9 mouse cellular contexts compared by ENCODE assay signal in genomic region chr19:5743576-5743975, GRCm38 (mm10). TPM values are rescaled to one million over a fixed set of nuclear protein-coding genes. Genes with fewer than 3 reads are reported as not detected.
DNase-seq lines count a peak whose midpoint lies in the region; ATAC-seq and TF ChIP-seq lines count a peak whose summit lies in the region.
"Had no signal": no experiment of that assay in that cellular context is flagged by ENCODE, and none has a peak within 500 bp of the region (broad histone marks: within the 10 kb centered on the region; RNA-seq: fewer than 3 reads in every experiment).

No protein-coding gene starts in this region.

- H3K27me3 ChIP-seq in stomach, embryonic 14.5 days (ENCODE audit: control insufficient read depth, insufficient read depth, low read length) = no peaks in the 10 kb centered on the region
- no peaks in the 10 kb centered on the region for H3K27me3 ChIP-seq in stomach, postnatal 0 days (ENCODE audit: control insufficient read depth, insufficient read depth, low read length)
- peaks cover 28% of the 10 kb centered on the region for H3K27me3 ChIP-seq in kidney, embryonic 15.5 days

- ATAC-seq in stomach, embryonic 14.5 days (ENCODE audit: insufficient number of reproducible peaks, insufficient read depth, low FRiP score, low read depth) = no peak
- ATAC-seq in stomach, postnatal 0 days (ENCODE audit: low FRiP score, low TSS enrichment) = no peak
- ATAC-seq in kidney, embryonic 15.5 days (replicated peaks; ENCODE audit: low FRiP score) = no peak

- H3K4me2 ChIP-seq in stomach, embryonic 14.5 days (replicated peaks; ENCODE audit: low read depth, low read length) = peak overlapping the region; percentile 98; the same call in 1 of the 2 replicates
- no peak overlapping the region; the same call in 1 of the 2 replicates for H3K4me2 ChIP-seq in stomach, postnatal 0 days (replicated peaks; ENCODE audit: low read depth)
- peak overlapping the region; percentile 90; the same call in 1 of the 2 replicates for H3K4me2 ChIP-seq in kidney, embryonic 15.5 days
- H3K4me2 ChIP-seq: liver, embryonic 13.5 days had no signal

- no peak overlapping the region for H3K9ac ChIP-seq in stomach, embryonic 14.5 days (replicated peaks; ENCODE audit: low read depth, low read length)
- no peak overlapping the region; the same call in 1 of the 2 replicates for H3K9ac ChIP-seq in stomach, postnatal 0 days (ENCODE audit: low read length)
- no peak overlapping the region for H3K9ac ChIP-seq in kidney, embryonic 15.5 days
- H3K9ac ChIP-seq: liver, embryonic 13.5 days had no signal

- TF ChIP-seq CTCF in stomach, postnatal 0 days (IDR thresholded peaks at IDR 0.05; ENCODE audit: low read depth) = no peak; the same call in 1 of the 2 replicates

- H3K36me3 ChIP-seq in stomach, embryonic 14.5 days (ENCODE audit: control insufficient read depth, insufficient read depth, low read length) = no peaks in the 10 kb centered on the region
- no peaks in the 10 kb centered on the region for H3K36me3 ChIP-seq in stomach, postnatal 0 days (ENCODE audit: control insufficient read depth, insufficient read depth, low read length)
- no peaks in the 10 kb centered on the region for H3K36me3 ChIP-seq in kidney, embryonic 15.5 days
- H3K36me3 ChIP-seq: liver, embryonic 13.5 days had no signal

- H3K4me3 ChIP-seq in stomach, embryonic 14.5 days (ENCODE audit: low read depth, low read length) = no peak overlapping the region
- no peak overlapping the region for H3K4me3 ChIP-seq in stomach, postnatal 0 days (ENCODE audit: low read depth, low read length)
- 0 out of 2 replicates have a peak overlapping the region, but pooled peaks have one; percentile 55 for H3K4me3 ChIP-seq in kidney, embryonic 15.5 days (replicated peaks)
- H3K4me3 ChIP-seq: liver, embryonic 13.5 days had no signal

- H3K27ac ChIP-seq in stomach, embryonic 14.5 days (ENCODE audit: low read length) = no peak overlapping the region
- H3K27ac ChIP-seq in stomach, postnatal 0 days (replicated peaks) = no peak overlapping the region
- H3K27ac ChIP-seq in kidney, embryonic 15.5 days = no peak overlapping the region
- H3K27ac ChIP-seq: liver, embryonic 13.5 days had no signal

- WGBS in stomach, embryonic 14.5 days = 48% methylated on average over 5 of the region's 5 CpGs
- WGBS in stomach, postnatal 0 days = 46% methylated on average over 5 of the region's 5 CpGs
- 62% methylated on average over 5 of the region's 5 CpGs for WGBS in kidney, embryonic 15.5 days

- DNase-seq in adrenal gland, adult (ENCODE audit: inconsistent age in 2 of 2, low spot score in 1 of 2) = peak; percentile 79 to 85
- no peak for DNase-seq in adrenal gland, postnatal 4 days (ENCODE audit: low spot score in 2 of 2)
- DNase-seq in stomach, postnatal 0 days (ENCODE audit: low spot score) = no peak
- no peak for DNase-seq in right cerebral cortex, adult 18-20 months
- no peak for DNase-seq in right cerebral cortex, postnatal 36 days (ENCODE audit: low spot score in 2 of 2)
- no peak for DNase-seq in layer of hippocampus, adult 18-20 months (ENCODE audit: low spot score in 2 of 2)
- DNase-seq: liver, embryonic 13.5 days had no signal

- no peak for TF ChIP-seq EP300 in stomach, postnatal 0 days (optimal IDR thresholded peaks at IDR 0.05)

- H3K9me3 ChIP-seq in stomach, embryonic 14.5 days (ENCODE audit: control insufficient read depth, low read depth, low read length) = no peaks in the 10 kb centered on the region
- no peaks in the 10 kb centered on the region for H3K9me3 ChIP-seq in stomach, postnatal 0 days (ENCODE audit: control insufficient read depth, low read length)
- H3K9me3 ChIP-seq in kidney, embryonic 15.5 days (replicated peaks) = no peaks in the 10 kb centered on the region
- H3K9me3 ChIP-seq: liver, embryonic 13.5 days had no signal

- H3K4me1 ChIP-seq in stomach, embryonic 14.5 days (ENCODE audit: control insufficient read depth, insufficient read depth, low read length) = peaks cover 36% of the 10 kb centered on the region
- peaks cover 10% of the 10 kb centered on the region; the same call in 1 of the 2 replicates for H3K4me1 ChIP-seq in stomach, postnatal 0 days (replicated peaks; ENCODE audit: control insufficient read depth, insufficient read depth)
- H3K4me1 ChIP-seq in kidney, embryonic 15.5 days = peaks cover 58% of the 10 kb centered on the region

RNA-seq across cellular contexts. Expression of gene Ltbp3, which starts 2.9 kb away (rescaled TPM):
- 100 to 1,000 TPM; 277 to 287 TPM for total RNA-seq in adrenal gland, postnatal 4 days (2021)
- 33.8 and 35.2 TPM in 2 replicates for polyA plus RNA-seq in stomach, embryonic 14.5 days (2014; fragmentation: Nextera tagmentation; extraction: Ambion mirVana)
- 15.7 and 26.9 TPM in 2 replicates for polyA plus RNA-seq in stomach, postnatal 0 days (2015; fragmentation: Nextera tagmentation; extraction: Ambion mirVana)
- polyA plus RNA-seq in kidney, embryonic 15.5 days (2015; fragmentation: Nextera tagmentation; extraction: Ambion mirVana) = 18.5 and 18.8 TPM in 2 replicates
- total RNA-seq in layer of hippocampus, adult 18-20 months (2021) = 10 to 100 TPM; 24.3 to 27.3 TPM

RNA-seq across cellular contexts. Expression of gene Fam89b, which starts 14.1 kb away (rescaled TPM):
- 10 to 100 TPM; 63.5 to 67.5 TPM for total RNA-seq in adrenal gland, postnatal 4 days (2021)
- polyA plus RNA-seq in stomach, embryonic 14.5 days (2014; fragmentation: Nextera tagmentation; extraction: Ambion mirVana) = 92.4 and 98.4 TPM in 2 replicates
- polyA plus RNA-seq in stomach, postnatal 0 days (2015; fragmentation: Nextera tagmentation; extraction: Ambion mirVana) = 51.9 and 52.1 TPM in 2 replicates
- polyA plus RNA-seq in kidney, embryonic 15.5 days (2015; fragmentation: Nextera tagmentation; extraction: Ambion mirVana) = 89.0 and 91.4 TPM in 2 replicates
- 10 to 100 TPM; 28.5 to 28.6 TPM for total RNA-seq in layer of hippocampus, adult 18-20 months (2021)

RNA-seq across cellular contexts. Expression of gene Ehbp1l1, which starts 17.5 kb away (rescaled TPM):
- 10 to 100 TPM; 34.9 to 35.6 TPM for total RNA-seq in adrenal gland, postnatal 4 days (2021)
- polyA plus RNA-seq in stomach, embryonic 14.5 days (2014; fragmentation: Nextera tagmentation; extraction: Ambion mirVana) = 36.7 and 37.4 TPM in 2 replicates
- polyA plus RNA-seq in stomach, postnatal 0 days (2015; fragmentation: Nextera tagmentation; extraction: Ambion mirVana) = 28.0 and 29.5 TPM in 2 replicates
- polyA plus RNA-seq in kidney, embryonic 15.5 days (2015; fragmentation: Nextera tagmentation; extraction: Ambion mirVana) = 20.5 and 25.9 TPM in 2 replicates
- 10 to 100 TPM; 13.9 to 17.2 TPM for total RNA-seq in layer of hippocampus, adult 18-20 months (2021)

RNA-seq across cellular contexts. Expression of gene Scyl1, which starts 27.6 kb away (rescaled TPM):
- 100 to 1,000 TPM; 105 to 110 TPM for total RNA-seq in adrenal gland, postnatal 4 days (2021)
- 67.6 and 72.1 TPM in 2 replicates for polyA plus RNA-seq in stomach, embryonic 14.5 days (2014; fragmentation: Nextera tagmentation; extraction: Ambion mirVana)
- 38.1 and 40.9 TPM in 2 replicates for polyA plus RNA-seq in stomach, postnatal 0 days (2015; fragmentation: Nextera tagmentation; extraction: Ambion mirVana)
- polyA plus RNA-seq in kidney, embryonic 15.5 days (2015; fragmentation: Nextera tagmentation; extraction: Ambion mirVana) = 69.6 and 76.0 TPM in 2 replicates
- total RNA-seq in layer of hippocampus, adult 18-20 months (2021) = 10 to 100 TPM; 77.3 to 80.3 TPM

RNA-seq across cellular contexts. Expression of gene Kcnk7, which starts 39.4 kb away (rescaled TPM):
- total RNA-seq in adrenal gland, postnatal 4 days (2021) = not detected
- polyA plus RNA-seq in stomach, embryonic 14.5 days (2014; fragmentation: Nextera tagmentation; extraction: Ambion mirVana) = 0.62 and 0.84 TPM in 2 replicates
- polyA plus RNA-seq in stomach, postnatal 0 days (2015; fragmentation: Nextera tagmentation; extraction: Ambion mirVana) = 8.4 and 9.5 TPM in 2 replicates
- polyA plus RNA-seq in kidney, embryonic 15.5 days (2015; fragmentation: Nextera tagmentation; extraction: Ambion mirVana) = 0.15 and 0.38 TPM in 2 replicates
- not detected for total RNA-seq in layer of hippocampus, adult 18-20 months (2021)

Comparison
In these comparisons a context has a peak if more than half of its experiments do, and no peak if none do; other contexts are left out.
1. DNase-seq: peak in adrenal gland, adult (2 of 2); none in adrenal gland, postnatal 4 days (0 of 2), stomach, postnatal 0 days (single experiment), right cerebral cortex, adult 18-20 months (single experiment), right cerebral cortex, postnatal 36 days (0 of 2) and layer of hippocampus, adult 18-20 months (0 of 2).